Mouse (Mus musculus) heart, adult 2 months (tissue): ENCODE measurements at regions not wholly inside any gene's neighbourhood (a gene's known extent, or its start where the extent isn't known, plus 50 kb on each side); places are given as distances from the start of the nearest gene placed in this dataset.

Source experiments
- DNase-seq, 2 experiments: peaks; one replicate each; pipeline ENCODE4 v3.0.0; 2021
- H3K27ac ChIP-seq: fragments of 200-600 bp; 2 replicates; pipeline ENCODE4 v1.8.1; 2022
- H3K27me3 ChIP-seq: fragments of 200-500 bp; 2 replicates; pipeline ENCODE4 v1.6.1; 2012; ENCODE audit warnings: mild to moderate bottlenecking, low read length, inconsistent platforms, mixed read lengths; ENCODE audit not compliant: control insufficient read depth, insufficient read depth
- H3K36me3 ChIP-seq: fragments of 200-500 bp; 2 replicates; pipeline ENCODE4 v1.6.1; 2012; ENCODE audit warnings: low read length, inconsistent platforms; ENCODE audit not compliant: control insufficient read depth, insufficient read depth
- H3K4me1 ChIP-seq: fragments of 200-500 bp; 2 replicates; pipeline ENCODE4 v1.6.1; 2011; ENCODE audit warnings: low read length; ENCODE audit not compliant: control insufficient read depth, insufficient read depth
- H3K4me3 ChIP-seq: fragments of 200-600 bp; 2 replicates; pipeline ENCODE4 v1.8.1; 2022
- H3K79me2 ChIP-seq: fragments of 200-500 bp; replicated peaks from 2 replicates; pipeline ENCODE4 v1.6.1; 2012; ENCODE audit warnings: mild to moderate bottlenecking, inconsistent platforms, low read length, moderate library complexity, mixed read lengths; ENCODE audit not compliant: control insufficient read depth, insufficient read depth
- H3K9ac ChIP-seq: fragments of 200-500 bp; 2 replicates; pipeline ENCODE4 v1.6.1; 2012; ENCODE audit warnings: low read depth, mild to moderate bottlenecking, control low read depth, inconsistent platforms, low read length, mixed read lengths
- CTCF ChIP-seq: fragments of 200-600 bp; IDR thresholded peaks from 2 replicates; pipeline ENCODE4 v1.8.1; 2022; ENCODE audit warnings: antibody characterized with exemption, mild to moderate bottlenecking, moderate library complexity
- EP300 ChIP-seq: fragments of 200-500 bp; IDR thresholded peaks from 2 replicates; pipeline ENCODE4 v1.6.1; 2011; ENCODE audit warnings: low read depth, low read length, control low read depth; ENCODE audit not compliant: insufficient read depth
- POLR2A ChIP-seq: fragments of 200-500 bp; IDR thresholded peaks from 2 replicates; pipeline ENCODE4 v1.6.1; 2011; ENCODE audit warnings: mild to moderate bottlenecking, low read depth, low read length, control low read depth; ENCODE audit not compliant: insufficient read depth
- WGBS: fragments of 180-500 bp; shearing (Covaris S2); methylation state at CpG from one replicate; pipeline ENCODE4 v1.1.7; 2018; 5-methylcytosine and 5-hydroxymethylcytosine counted together
- intact Hi-C: fragments of 180-260 bp; cut with DNase I; formaldehyde crosslinking; loops from one replicate; pipeline ENCODE4 v1.15.1; 2025

GRCm38 (mm10) chr8:12041662-12042061 is 201.4 kb downstream of the Tex29 start:
- Histone ChIP-seq H3K9ac (no peak overlapping the region), H3K4me1 (no peaks in the 10 kb centered on the region), H3K27ac (no peak overlapping the region), H3K4me3 (no peak overlapping the region), H3K36me3 (no peaks in the 10 kb centered on the region), H3K27me3 (no peaks in the 10 kb centered on the region), H3K79me2 (no peaks in the 10 kb centered on the region)
- DNase-seq, result no peak
- TF ChIP-seq POLR2A (no peak), EP300 (no peak)
- 38% methylated on average over 6 of the region's 6 CpGs for WGBS
- intact Hi-C loops, result no loop called here

- no peaks in the 10 kb centered on the region for H3K36me3 ChIP-seq
- no peak for DNase-seq
- no peak for TF ChIP-seq EP300
- TF ChIP-seq POLR2A, result no peak
- TF ChIP-seq CTCF, result no peak
- intact Hi-C loops, result no loop called here
- H3K9ac ChIP-seq, result no peak overlapping the region
- H3K4me3 ChIP-seq, result no peak overlapping the region
- H3K79me2 ChIP-seq, result no peaks in the 10 kb centered on the region
- no peaks in the 10 kb centered on the region for H3K27me3 ChIP-seq
- H3K27ac ChIP-seq, result no peak overlapping the region
- no peaks in the 10 kb centered on the region for H3K4me1 ChIP-seq
- 76% methylated on average over 5 of the region's 5 CpGs for WGBS
Observed at GRCm38 (mm10) chr8:12050841-12051240, 210.6 kb downstream of the Tex29 start.

DNA sequence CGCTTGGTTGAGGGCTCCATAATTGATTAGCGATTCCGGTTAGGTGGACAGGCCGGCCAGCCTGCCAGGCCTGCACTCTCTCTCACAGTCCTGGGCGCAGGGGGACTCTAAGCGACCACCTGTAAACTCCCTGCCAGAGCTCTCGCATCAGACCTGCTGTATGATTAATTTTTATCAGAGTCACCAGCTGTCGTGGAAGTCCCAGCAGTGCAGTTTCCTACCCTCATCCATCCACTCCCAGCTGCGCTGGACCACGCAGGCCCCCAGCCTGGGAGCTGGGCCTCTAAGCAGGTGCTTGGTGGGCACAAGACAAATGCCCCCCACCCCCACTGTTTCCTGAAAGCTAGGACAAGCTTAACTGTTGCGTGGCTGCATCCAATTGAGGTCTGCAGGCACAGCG is 211.1 kb downstream of the Tex29 start:
- WGBS, result 65% methylated on average over 12 of the region's 12 CpGs
- Histone ChIP-seq H3K4me1 (no peaks in the 10 kb centered on the region), H3K36me3 (no peaks in the 10 kb centered on the region), H3K4me3 (no peak overlapping the region), H3K79me2 (no peaks in the 10 kb centered on the region), H3K27ac (no peak overlapping the region), H3K9ac (no peak overlapping the region), H3K27me3 (no peaks in the 10 kb centered on the region)
- TF ChIP-seq POLR2A (no peak), EP300 (no peak), CTCF (no peak)
- DNase-seq, result no peak
- intact Hi-C loops, result no loop called here

DNA sequence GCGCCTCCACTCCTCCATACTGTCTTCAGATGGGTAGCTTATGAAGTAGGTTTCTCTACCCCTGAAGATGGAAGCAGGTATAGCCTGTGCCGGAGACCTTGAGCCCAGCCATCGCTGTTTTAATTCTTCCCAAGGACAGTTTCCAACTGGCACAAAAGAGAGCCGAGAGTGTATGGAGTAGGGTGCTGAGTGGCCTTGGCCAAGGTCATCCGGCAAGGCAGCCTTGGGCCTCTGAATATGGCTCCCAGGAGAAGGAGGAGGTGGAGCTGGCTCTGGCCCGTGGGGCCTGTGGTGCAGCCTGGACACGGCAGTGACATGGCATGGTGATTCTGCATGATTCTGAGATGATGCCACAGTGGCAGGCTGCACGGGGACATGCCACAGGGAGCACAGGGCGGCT is 215.7 kb downstream of the Tex29 start:
- H3K27ac ChIP-seq, result no peak overlapping the region
- H3K79me2 ChIP-seq, result no peaks in the 10 kb centered on the region
- H3K4me3 ChIP-seq, result no peak overlapping the region
- H3K27me3 ChIP-seq, result no peaks in the 10 kb centered on the region
- no peaks in the 10 kb centered on the region for H3K4me1 ChIP-seq
- TF ChIP-seq CTCF, result no peak
- TF ChIP-seq EP300, result no peak
- no peak for TF ChIP-seq POLR2A
- H3K36me3 ChIP-seq, result no peaks in the 10 kb centered on the region
- intact Hi-C loops, result no loop called here
- no peak for DNase-seq
- no peak overlapping the region for H3K9ac ChIP-seq
- 92% methylated on average over 9 of the region's 9 CpGs for WGBS

- WGBS, result 78% methylated on average over 13 of the region's 13 CpGs
Observed at GRCm38 (mm10) chr8:12061237-12061636, 217.4 kb upstream of the A230072I06Rik start.

GRCm38 (mm10) chr8:12062710-12063109 is 215.9 kb upstream of the A230072I06Rik start:
- WGBS, result 55% methylated on average over 8 of the region's 8 CpGs
- Histone ChIP-seq H3K79me2 (no peaks in the 10 kb centered on the region), H3K27ac (no peak overlapping the region), H3K4me1 (no peaks in the 10 kb centered on the region), H3K9ac (no peak overlapping the region), H3K4me3 (no peak overlapping the region), H3K36me3 (no peaks in the 10 kb centered on the region), H3K27me3 (no peaks in the 10 kb centered on the region)
- no peak for DNase-seq
- intact Hi-C loops, result no loop called here
- TF ChIP-seq CTCF (no peak), EP300 (no peak), POLR2A (no peak)

More at GRCm38 (mm10) chr8:12061237-12061636, 217.4 kb upstream of the A230072I06Rik start:
- TF ChIP-seq EP300, result no peak
- TF ChIP-seq POLR2A, result no peak
- no peak for TF ChIP-seq CTCF
- no peaks in the 10 kb centered on the region for H3K36me3 ChIP-seq
- no peaks in the 10 kb centered on the region for H3K27me3 ChIP-seq
- no peaks in the 10 kb centered on the region for H3K79me2 ChIP-seq
- H3K27ac ChIP-seq, result no peak overlapping the region
- no peak overlapping the region for H3K4me3 ChIP-seq
- H3K9ac ChIP-seq, result no peak overlapping the region
- H3K4me1 ChIP-seq, result no peaks in the 10 kb centered on the region
- no peak for DNase-seq
- intact Hi-C loops, result no loop called here
